Mouse (Mus musculus) C2C12 (cell line): Measurements from ENCODE around the gene Gm42715.

Experiments used
- CEBPB ChIP-seq: IDR thresholded peaks from one replicate; pipeline ENCODE4 v1.6.1; 2011; ENCODE audit warnings: low read depth, mild to moderate bottlenecking, control low read depth, moderate library complexity
- CTCF ChIP-seq: IDR thresholded peaks from one replicate; pipeline ENCODE4 v1.5.1; 2011; ENCODE audit not compliant: control insufficient read depth, insufficient read depth, insufficient read length

DNA sequence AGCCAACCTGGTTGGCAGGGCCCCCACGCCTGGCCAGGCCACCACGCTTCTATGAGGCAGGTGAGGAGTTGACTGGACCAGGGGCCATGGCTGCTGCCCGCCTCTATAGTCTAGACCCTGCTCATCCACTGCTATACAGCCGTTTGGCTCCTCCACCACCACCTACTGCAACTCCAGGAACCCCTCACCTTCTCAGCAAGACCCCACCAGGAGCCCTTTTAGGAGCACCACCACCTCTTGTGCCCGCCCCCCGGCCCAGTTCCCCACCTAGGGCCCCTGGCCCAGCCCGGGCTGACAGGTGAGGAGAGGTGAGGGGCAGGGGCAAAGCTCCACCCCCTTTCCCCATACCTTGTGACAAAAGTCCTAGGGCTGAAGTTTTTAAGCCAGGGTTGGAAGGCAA, 29.4 kb upstream of the Gm42715 start:
- TF ChIP-seq CTCF (no peak), CEBPB (no peak)
